Mouse (Mus musculus) layer of hippocampus, adult 9-11 months (tissue): Measurements from ENCODE around the gene Sppl2b.
"Not testable (repeated sequence)": the region's sequence is repeated elsewhere in the genome, so short reads cannot be mapped to it uniquely, and the experiment has no call there.

Source experiments
- DNase-seq: peaks from one replicate; pipeline ENCODE4 v3.0.0; 2022

The Sppl2b gene

DNA sequence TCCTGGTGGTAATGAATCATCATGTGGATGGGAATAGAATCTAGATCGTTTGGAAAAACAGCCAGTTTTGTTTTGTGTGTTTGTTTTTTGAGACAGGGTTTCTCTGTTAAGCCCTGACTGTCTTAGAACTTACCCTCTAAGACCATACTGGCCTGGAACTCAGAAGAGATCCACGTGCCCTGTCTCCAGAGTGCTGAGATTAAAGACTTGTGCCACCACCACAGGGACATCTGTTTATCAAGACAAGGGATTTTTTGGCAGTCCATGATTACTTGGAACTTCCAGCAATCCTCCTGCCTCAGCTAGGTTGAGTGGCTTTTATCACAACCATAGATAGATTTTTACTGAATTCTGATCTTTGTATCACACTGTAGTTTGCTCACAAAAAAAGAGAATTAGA is 30.2 kb upstream of the Sppl2b start:
- DNase-seq: no peak

DNA sequence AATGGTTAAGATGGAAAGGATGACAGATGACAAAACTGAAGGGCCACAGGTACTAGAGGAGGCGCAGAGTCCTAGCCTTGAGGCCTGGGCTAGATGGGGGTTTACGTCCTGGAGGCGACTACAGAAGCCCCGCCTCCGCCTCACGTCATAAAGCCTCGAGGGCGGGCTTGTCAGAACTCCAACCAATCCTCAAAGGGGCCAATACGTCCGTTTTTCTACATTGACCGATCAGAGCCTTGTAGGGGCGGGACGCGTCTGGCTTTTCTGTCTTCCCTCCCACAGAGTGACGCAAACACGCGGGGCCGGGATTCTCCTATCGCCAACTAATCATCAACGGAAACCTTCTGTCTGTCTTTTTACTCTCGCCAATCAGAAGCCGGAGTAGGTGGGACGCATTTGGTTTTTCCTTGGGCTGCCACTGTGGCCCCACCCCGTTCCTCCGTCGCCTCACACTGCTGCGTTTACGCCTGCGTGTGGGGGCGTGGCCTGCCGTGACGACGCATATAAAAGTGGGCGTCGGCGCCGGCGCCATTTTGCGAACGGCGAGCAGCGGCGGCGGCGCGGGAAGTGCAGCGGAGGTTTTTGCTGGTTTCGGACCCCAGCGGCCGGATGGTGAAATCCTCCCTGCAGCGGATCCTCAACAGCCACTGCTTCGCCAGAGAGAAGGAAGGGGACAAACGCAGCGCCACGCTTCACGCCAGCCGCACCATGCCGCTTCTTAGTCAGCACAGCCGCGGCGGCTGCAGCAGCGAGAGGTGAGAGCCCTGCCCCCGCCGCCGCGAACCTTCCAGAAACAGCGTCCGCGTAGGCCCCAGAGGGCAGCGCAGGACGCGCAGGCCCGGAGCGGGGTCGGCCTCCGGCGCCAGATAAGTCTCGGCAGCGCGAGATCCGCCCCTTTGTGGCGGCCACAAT is 28.7 kb upstream of the Sppl2b start, which contains the start of gene Oaz1:
TSS of gene Oaz1 (plus strand) at position 506 of the 912 bp plus-strand sequence.
- peak; percentile 100 for DNase-seq

DNA sequence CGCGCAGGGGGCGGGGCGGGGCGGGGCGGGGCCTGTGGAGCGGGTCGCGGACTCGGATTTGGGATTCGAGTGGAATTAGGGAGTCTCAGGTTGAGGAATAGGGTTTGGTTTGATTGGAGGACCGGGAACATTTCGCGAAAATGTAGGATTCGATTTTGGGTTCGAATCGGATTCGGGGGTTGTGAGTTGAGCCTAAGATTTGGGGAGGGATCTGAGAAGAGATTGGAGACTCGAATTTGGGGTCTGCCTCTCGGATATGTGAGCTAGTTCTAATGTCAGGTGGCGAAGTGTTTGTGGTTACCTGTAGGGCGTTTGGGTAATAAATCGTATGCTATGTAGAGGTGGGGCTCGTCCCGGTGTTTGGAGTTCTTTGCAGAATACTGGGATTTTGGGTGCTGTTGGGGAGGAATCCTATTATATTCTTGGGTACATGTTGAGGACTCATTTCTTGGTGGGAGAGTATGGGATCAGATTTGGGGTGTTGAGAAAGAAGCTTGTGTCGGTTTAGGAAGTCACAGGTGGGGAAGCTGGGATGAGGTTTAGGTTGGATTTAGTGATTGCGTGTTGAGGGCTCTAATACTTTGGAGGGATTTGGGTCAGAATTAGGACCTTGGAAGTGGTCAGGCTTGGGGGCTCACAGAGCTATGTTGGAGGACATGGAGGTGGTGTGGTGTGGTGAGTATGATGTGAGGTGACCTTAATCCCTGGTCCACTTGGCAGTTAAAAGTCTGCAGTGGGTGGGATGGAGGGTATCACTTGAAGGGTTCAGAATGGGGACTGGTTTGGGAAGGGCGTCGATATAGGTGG is 27.8 kb upstream of the Sppl2b start:
- DNase-seq: no peak

DNA sequence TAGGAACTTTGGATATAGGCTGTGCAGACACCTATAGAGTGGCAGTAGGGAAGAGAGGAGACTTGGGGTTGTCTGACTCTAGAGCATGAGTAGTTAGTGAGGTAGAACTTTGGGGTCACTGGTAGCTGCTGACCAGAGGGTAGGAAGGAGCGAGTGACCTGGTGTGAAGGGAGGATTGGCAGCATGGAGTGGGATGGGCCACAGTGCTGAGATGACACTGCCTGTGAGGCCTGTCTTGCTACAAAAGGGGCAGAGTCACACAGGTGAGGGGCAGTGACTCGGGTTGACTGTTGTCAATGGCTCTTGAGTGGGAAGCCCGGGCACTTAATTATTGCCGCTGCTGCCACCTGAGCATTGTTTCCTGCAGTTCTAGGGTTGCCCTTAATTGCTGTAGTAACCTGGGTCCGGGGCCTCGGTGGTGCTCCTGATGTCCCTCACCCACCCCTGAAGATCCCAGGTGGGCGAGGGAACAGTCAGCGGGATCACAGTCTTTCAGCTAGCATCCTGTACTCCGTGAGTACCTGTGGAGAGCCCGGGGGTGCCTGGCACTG is 27.1 kb upstream of the Sppl2b start:
- DNase-seq: no peak

DNA sequence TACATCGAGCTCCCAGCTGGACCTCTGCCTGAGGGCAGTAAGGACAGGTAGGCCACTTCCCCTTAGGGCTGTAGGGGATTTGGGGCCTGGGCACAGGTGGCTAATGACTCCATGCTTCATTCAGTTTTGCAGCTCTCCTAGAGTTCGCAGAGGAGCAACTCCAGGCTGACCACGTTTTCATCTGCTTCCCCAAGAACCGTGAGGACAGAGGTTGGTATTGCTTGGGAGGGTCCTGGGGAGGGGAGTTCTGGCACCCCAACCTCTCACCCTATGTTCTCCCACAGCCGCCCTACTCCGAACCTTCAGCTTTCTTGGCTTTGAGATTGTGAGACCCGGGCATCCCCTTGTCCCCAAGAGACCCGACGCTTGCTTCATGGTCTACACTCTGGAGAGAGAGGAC is 26.5 kb upstream of the Sppl2b start:
- not testable (repeated sequence) for DNase-seq

DNA sequence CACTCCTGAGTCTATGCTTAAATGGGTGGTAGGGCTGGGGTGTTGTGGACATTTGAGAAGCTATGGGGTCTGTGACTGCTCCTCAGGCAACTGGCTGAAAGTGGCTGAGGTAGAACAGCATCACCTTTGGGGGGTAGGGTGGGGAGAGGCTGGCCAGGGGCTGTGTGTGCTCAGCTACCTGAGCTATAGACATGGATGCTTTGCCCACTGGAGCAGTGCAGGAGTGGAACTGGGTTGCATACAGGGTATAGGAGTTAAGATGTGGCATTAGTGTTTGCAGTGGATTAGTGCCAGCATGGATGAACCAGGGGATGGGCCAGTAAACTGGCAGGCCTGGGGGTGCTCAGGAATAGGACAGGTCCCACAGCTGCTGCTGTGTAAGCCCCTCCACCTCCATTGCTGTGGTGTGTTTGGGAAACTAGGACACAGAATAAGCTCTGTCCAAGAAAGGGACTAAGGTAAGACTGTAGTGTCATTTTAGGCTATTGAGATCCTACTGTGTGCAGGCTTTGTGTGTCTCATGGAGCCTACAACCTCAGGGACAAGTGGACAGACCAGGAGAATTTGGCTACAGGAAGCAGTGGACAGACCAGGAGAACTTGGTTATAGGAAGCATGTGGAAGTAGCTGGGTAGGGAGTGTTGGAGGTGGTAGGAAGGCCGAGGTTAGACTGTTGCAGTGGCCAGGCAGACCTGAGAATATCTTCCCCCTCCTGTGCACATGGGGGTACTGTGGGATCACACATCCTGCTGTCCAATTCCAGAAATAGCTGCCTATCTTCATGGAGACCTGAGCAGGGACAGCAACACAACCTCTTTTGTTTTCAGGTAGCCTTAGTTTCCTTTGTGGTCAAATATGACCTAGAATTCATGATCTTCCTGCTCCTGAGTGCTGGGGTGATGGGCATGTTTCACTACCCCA is 25.5 kb upstream of the Sppl2b start:
- DNase-seq: no peak

DNA sequence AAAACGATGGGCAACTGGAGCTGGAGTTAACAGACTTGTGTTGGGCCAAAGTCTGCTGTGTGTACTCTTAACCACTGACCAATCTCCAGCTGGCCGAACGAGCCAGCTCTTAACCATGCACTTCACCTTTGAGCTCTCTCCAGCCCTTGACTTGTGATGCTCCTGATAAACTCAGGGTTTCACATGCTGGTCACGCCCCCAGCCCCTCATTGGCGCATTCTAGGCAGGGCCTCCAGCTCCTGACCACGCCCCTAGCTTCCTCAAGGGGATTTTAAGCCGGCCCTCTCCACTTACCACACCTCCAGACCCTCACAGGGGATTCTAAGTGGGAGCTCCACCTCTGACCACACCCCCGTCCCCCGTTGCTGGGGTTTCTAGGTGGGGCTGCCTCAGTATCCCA is 23.9 kb upstream of the Sppl2b start:
- no peak for DNase-seq

DNA sequence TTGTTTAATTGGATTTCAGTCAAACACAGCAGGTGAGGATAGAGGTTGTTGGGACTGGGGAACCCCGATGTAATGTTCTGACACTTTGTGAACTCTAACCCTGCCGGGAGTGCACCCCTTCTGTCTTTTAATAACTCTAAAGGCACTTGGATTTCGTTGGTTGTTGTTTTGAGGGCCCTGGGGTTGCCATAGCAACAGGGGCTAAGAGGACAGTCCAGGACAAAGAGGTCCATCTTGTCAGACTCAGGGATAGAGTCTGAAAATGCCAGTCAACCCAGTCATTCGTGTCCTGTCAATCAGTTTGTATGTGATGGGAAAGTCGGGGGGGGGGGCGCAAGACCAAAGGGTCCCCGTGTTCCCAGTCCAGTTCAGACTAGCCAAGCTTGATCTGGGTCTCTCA is 22.3 kb upstream of the Sppl2b start:
- DNase-seq: no peak

DNA sequence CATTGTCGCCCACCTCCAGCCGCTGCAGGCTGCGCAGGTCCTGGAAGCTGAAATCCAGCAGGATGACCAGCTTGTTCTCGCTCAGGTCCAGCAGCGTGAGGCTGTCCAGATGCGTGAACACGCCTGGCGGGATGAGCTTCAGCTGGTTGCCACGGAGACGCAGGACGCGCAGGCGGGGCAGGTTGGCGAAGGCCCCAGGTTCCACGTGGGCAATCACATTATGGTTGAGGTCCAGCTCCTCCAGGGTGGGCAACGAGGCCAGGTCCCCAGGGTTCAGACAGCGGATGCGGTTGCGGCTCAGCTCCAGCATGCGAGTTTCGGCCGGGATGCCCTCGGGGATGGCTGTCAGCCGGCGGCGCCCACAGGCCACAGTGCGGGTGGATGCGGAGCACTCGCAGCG is 19.5 kb upstream of the Sppl2b start:
- no peak for DNase-seq

DNA sequence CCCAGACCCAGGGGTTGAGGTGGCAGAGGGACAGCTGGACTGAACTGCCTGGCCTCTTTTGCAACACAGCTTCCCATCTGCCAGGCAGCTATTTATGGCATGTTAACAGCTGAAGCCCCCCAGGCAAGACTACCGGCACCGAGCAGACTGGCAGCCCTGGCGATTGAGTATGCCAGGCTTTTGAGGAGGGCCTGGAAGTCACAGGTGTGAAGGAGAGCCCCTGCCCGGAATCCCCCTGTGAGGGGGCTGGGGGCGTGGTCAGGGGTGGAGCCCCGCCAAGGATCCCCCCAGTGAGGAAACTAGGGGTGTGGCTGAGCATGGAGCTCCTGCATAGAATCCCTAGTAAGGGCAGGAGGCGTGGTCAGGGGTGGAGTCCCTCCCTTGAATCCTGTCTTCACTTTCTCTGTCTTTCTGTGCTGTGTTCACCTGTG is 18.1 kb upstream of the Sppl2b start:
- no peak for DNase-seq

DNA sequence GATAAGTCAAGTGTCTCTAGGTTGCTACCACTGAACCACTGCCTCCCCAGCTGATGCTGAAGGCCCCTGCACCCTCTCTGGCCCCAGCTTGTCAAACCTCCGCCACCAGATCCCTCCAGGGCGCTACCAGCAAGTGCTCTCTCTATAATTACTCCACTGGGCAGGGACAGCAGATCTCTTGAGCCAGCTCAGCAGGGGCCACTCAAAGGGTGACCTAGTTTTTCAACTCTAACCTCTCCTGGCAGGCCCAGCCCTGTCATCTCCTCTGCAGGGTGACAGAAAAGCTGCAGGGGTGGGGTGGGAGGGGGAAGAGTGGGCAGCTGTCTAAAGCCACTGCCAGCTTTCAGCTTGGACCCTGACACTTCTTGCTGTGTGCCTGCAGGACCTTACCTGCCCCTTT is 17.2 kb upstream of the Sppl2b start:
- no peak for DNase-seq

DNA sequence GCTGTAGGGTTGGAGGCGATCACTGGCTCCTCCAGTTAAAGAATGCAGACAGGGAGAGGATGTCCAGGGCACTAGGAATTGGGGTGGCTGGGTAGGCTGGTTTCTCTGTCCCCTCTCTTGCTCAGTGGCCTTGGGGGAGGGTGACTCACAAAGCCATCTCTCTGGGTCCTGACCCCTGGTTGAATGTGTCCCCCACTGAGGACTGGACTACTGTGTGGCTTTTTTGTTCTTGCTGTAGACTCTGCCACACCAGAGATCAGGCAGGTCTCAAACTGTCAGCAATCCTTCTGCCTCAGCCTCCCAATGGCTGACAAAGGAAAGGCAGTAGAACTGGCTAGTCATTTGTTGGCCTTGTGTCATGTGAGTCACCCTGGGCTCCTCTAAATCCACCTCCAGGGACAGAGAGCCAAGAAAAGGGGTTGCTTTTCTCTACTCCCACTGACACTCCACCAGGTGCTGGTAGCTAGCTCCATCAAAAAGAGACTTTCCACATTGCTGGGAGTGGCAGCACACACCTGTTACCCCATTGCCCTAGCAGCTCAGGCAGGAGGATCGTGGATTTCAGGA is 16.6 kb upstream of the Sppl2b start:
- DNase-seq: no peak

DNA sequence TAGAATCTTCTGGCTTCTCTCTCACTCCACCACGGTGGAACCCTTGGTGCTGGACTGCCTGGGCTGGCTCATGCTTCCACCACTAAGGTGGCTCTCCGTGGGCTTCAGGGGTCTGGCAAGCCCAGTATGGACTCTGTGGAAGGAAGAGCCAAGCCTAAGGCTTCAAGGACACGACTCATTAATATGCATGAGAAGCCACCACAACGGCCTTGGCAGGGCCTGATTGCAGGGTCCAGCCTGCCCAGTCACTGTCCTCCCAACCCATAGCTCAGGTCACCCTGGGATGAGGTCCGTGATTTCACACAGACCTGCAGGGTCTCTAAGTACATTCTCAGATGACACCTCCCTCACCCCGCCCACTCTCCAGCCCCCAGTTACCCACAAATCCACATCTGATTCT is 15.2 kb upstream of the Sppl2b start:
- DNase-seq: no peak

DNA sequence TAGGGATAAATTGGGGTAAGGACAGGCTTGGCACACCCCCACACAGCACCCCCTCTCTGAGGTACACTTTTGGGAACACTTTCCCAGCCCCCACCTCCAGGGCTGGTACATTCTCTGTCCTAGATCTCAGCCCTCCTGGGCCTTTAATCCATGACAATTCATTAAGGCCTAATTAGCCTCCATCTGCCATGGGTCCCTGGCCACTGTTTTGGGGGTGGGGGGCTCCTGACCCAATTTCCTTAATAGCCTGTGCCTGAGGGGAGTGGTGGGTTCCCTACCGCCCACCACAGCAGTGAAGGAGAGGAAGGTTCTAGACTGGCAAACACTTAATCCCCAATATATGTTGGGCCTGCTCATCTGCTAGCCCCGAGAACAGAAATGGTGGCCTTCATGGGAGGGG is 13.4 kb upstream of the Sppl2b start:
- DNase-seq: no peak

DNA sequence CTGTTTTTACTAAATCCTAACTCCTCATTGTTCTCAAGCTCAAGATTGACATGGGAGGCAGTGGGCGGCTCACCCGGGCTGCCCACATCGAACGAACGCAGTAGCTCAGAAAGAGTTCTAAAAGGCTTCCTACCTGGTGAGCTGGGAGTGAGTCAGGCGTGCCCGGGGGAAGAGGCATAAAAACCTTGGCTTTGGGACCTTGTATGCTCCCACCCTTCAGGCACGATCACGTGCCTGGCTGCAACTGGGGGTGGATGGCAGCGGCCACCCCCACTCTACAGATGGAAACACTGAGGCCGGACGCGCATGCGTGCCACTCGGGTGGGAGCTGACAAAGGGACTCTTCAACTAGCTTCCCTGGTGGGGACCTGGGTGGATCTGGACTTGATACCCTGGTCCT is 12.7 kb upstream of the Sppl2b start:
- DNase-seq: no peak

DNA sequence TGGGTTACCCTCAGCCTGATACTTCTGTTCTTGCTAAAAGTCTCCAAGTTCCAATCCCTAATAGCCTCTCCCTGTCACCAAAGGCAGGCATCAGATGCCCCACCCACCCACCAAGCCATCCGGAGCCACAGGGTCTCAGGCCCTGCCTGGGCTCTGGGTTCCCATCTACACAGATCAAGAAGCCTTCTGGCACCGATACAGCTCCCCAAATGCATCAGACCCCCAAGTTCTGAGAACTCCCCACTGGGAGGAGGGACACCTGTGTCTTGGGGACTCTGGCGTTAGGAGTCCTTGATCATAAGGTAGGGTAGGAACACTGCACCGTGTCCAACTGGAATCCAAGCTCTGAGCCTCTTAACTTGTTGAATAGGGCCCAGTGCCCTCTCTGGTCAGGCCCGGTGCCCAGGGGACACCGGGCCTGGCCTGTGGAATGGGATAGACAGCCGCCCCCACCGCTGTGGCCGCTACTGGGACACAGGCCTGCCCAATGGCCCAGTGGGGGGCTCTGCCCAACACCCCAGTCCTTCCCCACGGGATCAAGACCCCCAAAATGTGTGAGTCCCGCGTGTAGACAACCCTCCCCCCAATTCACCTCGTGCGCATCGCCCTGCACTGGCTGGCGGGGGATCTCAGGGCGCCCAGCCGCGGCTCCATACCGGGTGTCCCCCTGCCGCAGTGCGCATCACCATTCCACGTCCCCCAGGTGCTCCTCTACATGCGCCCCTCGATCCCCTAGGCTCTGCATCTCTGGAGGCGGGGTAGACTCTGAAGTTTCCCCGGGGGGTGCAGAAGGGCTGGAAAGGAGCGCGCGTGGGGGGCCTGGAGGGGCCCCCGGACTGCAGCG is 11.8 kb upstream of the Sppl2b start:
- no peak for DNase-seq

DNA sequence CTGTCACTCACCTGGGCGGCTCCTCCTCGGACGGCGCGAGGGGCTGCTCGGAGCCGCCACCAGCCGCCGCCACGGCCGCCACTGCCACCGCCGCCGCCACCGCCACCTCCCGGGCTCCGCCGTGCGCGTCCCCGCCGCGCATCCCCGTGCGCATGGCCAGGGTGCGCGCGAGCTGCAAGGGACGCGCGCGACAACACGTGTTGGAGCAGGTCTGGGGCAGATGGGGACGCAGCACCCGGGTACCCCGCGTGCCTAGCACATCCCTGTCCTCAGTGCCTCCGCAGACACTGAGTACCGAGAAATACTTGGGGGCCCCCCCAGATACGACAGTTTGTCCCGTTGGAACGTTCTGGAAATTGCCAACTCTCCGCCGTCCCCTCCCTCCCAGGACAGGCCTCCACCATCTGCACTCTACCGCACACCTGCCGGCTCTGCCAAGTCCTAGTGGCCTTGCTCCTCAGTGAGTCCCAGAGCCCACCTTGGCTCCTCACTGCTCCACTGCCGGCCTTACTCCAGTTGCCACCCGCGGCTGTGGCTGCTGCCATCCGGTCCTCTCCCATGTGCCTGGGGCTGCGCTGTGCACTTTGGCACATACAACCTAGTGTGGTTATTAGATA is 11.0 kb upstream of the Sppl2b start, which contains the start of gene Lingo3:
TSS of gene Lingo3 (minus strand) at position 109 of the 617 bp plus-strand sequence.
- peak; percentile 57 for DNase-seq

DNA sequence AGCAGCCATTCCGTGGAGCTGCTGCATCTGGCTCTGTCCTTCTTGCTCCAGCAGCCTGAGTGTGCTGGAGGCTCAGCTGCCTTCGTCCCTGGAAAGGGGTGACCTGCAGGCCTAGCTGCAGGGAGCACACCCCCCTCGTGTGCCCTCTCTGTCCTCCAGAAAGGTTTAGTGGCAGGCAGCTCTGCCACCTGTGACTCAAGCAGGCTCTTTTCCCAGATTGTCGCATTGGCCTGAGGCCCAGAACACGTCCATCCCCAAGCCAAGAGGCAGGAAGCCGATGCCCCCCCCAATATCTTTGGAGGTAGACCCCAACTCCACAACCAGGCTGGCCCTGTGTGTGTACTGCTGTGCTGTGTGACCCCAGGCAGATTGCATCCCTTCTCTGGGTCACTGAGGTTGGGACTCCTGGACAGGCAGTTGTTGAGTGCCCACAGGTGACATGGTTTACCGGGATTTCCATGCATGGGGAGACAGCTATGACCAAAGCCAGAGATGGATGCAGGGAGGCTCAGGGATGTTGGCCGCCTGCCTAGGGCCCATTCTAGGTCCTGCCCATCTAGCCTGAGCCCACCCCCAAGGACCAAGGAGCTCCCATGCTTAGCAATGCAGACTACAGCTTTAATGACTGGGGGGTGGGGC is 9.9 kb upstream of the Sppl2b start:
- no peak for DNase-seq

DNA sequence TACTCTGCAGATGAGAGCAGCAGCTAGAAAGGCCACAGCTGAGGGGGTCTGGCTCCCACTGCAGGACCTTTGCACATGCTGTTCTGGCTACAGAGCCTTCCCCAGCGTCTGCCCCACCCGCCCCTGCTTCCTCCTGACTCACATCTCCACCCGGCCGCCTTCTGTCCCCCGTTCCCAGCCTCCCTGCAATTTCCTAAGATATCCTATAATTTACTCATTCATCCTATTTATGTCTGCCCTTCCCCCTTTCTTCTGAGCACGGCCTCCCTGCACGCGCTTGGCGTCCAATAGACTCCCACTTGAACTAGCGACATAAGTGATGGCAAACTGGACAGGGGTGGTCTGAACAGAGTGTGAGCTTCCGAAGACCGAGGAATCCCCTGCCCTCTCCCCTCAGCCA is 9.3 kb upstream of the Sppl2b start:
- peak; percentile 56 for DNase-seq

DNA sequence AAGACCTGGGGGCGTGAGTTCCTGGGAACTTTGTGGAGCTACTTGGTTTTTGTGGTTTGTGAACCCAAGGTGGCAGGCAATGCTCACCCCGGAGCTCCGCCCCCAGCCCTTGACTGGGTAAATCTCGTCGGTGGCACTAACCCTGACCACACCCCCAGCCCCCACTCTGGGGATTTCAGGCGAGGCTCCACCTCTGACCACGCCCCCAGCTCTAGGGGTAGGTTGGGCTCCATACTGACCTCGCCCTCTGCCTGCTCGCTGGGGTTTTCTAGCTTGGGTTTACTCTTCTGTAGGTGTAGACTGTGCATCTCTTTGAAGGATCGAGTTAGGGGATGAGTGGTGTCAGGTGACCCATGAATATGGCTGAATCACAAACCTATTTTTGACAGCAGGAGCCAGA is 6.5 kb upstream of the Sppl2b start:
- DNase-seq: no peak
